Mouse (Mus musculus) erythroblast, embryonic 14.5 days (primary cell): Measurements from ENCODE around the gene Tex101.

ENCODE experiments used
- GATA1 ChIP-seq: IDR thresholded peaks from 2 replicates; pipeline ENCODE4 v1.6.1; 2012; ENCODE audit warnings: low read length, inconsistent platforms, mixed read lengths
- TAL1 ChIP-seq: IDR thresholded peaks from 3 replicates; pipeline ENCODE4 v1.6.1; 2012; ENCODE audit warnings: low read length, inconsistent platforms, mixed read lengths

DNA sequence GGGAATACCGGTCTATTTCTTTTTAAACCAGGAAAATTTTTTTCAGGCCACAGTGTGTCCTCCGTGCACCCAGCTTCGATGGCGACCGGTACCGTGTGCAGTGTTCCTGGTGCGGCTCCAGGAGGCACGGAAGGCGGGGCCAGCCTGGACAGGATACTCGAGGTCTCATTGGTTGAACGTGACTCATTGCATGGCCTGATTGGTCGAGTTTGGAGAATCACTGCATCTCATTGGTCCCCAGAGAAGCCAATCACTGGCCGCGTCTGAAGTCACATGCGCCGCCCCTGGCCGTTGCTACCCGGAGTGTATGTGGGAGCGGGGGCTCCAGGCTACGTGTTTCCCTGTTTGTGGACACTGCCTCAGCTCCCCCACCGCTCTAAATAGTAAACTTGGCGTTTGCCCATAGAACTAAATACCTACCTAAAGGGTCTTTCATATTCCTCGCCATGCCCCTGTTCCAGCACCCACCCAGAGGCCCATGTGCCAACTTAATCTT lies 4.5 kb downstream of the Tex101 start:
- no peak for TF ChIP-seq TAL1
- TF ChIP-seq GATA1: no peak
